28 mouse cellular contexts compared by ENCODE assay signal in the genomic region with DNA sequence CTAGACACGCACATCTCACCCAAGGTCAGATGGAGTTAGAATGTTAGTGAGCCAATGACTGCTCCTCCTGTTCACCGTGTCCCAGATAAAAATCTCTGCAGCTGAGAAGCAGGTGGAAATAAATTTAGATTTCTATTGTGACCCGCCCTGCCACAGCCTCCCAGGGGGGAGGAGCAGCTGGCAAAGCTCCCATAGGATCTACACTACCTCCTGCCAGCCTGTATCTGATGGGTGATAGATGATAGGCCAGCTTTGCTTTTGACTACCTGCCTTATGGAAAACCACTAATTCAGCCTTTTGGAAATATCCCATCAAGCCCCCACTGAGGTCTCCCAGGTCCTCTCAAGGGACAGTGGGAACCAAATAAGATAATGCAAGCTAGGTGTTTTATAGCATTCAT. TPM values are rescaled to one million over a fixed set of nuclear protein-coding genes. Genes with fewer than 3 reads are reported as not detected.
"Had no signal": no experiment of that assay in that cellular context is flagged by ENCODE, and none has a peak within 500 bp of the region (broad histone marks: within the 10 kb centered on the region; RNA-seq: fewer than 3 reads in every experiment).

No protein-coding gene starts in this region.

- DNase-seq: liver, embryonic 13.5 days; liver, postnatal 0 days; lung, adult 2 months; lung, postnatal 14 days; lung, postnatal 36 days; right cerebral cortex, adult 18-20 months; right cerebral cortex, postnatal 25 days; right cerebral cortex, postnatal 4 days; spleen, adult 18-20 months; thymus, adult 18-20 months; thymus, postnatal 14 days; thymus, postnatal 36 days had no signal

- H3K4me3 ChIP-seq: liver, embryonic 13.5 days; liver, embryonic 15.5 days; lung, embryonic 15.5 days; megakaryocyte, embryonic 14.5 days; midbrain, embryonic 13.5 days; midbrain, embryonic 15.5 days; myocyte; neural tube, embryonic 13.5 days; neural tube, embryonic 15.5 days had no signal

- ATAC-seq: liver, postnatal 0 days; lung, postnatal 0 days; midbrain, embryonic 13.5 days; midbrain, embryonic 15.5 days had no signal

- H3K9me3 ChIP-seq: liver, embryonic 13.5 days; liver, embryonic 15.5 days; lung, embryonic 15.5 days; megakaryocyte, embryonic 14.5 days; midbrain, embryonic 13.5 days; midbrain, embryonic 15.5 days; neural tube, embryonic 13.5 days; neural tube, embryonic 15.5 days had no signal

- H3K4me2 ChIP-seq: liver, embryonic 11.5 days; liver, embryonic 13.5 days; liver, embryonic 15.5 days; lung, embryonic 15.5 days; midbrain, embryonic 11.5 days; midbrain, embryonic 13.5 days; midbrain, embryonic 15.5 days; neural tube, embryonic 13.5 days; neural tube, embryonic 15.5 days had no signal

- H3K4me1 ChIP-seq: liver, embryonic 13.5 days; liver, embryonic 15.5 days; lung, embryonic 15.5 days had no signal

- H3K9ac ChIP-seq: liver, embryonic 13.5 days; liver, embryonic 15.5 days; liver, postnatal 0 days; lung, embryonic 15.5 days; midbrain, embryonic 13.5 days; midbrain, embryonic 15.5 days; neural tube, embryonic 13.5 days; neural tube, embryonic 15.5 days had no signal

- H3K27ac ChIP-seq: liver, embryonic 13.5 days; liver, embryonic 15.5 days; lung, embryonic 15.5 days; macrophage; midbrain, embryonic 13.5 days; midbrain, embryonic 15.5 days; neural tube, embryonic 13.5 days; neural tube, embryonic 15.5 days had no signal

- H3K36me3 ChIP-seq: liver, embryonic 13.5 days; liver, embryonic 15.5 days; lung, embryonic 15.5 days; midbrain, embryonic 13.5 days; midbrain, embryonic 15.5 days; neural tube, embryonic 13.5 days; neural tube, embryonic 15.5 days had no signal

RNA-seq across cellular contexts. Expression of a gene that starts 5.1 kb away (rescaled TPM):
- polyA plus RNA-seq: liver, embryonic 13.5 days; liver, postnatal 0 days; macrophage; myocyte; small intestine, adult 2 months had no signal

RNA-seq across cellular contexts. Expression of a gene that starts 13.8 kb away (rescaled TPM):
- polyA plus RNA-seq: liver, embryonic 11.5 days; liver, embryonic 13.5 days; liver, embryonic 15.5 days; liver, postnatal 0 days; lung, adult 2 months; lung, embryonic 15.5 days; lung, postnatal 0 days; macrophage; midbrain, embryonic 11.5 days; midbrain, embryonic 13.5 days; myocyte; neural tube, embryonic 11.5 days; small intestine, adult 2 months had no signal

RNA-seq across cellular contexts. Expression of a gene that starts 37.0 kb away (rescaled TPM):
- polyA plus RNA-seq: liver, embryonic 11.5 days; liver, embryonic 13.5 days; liver, embryonic 15.5 days; liver, postnatal 0 days; lung, embryonic 15.5 days; lung, postnatal 0 days; macrophage; midbrain, embryonic 11.5 days; midbrain, embryonic 13.5 days; midbrain, embryonic 15.5 days; midbrain, postnatal 0 days; myocyte; neural tube, embryonic 11.5 days; neural tube, embryonic 13.5 days; neural tube, embryonic 15.5 days; small intestine, adult 2 months; stomach, embryonic 14.5 days had no signal

RNA-seq across cellular contexts. Expression of a gene that starts 37.8 kb away (rescaled TPM):
- polyA plus RNA-seq: liver, embryonic 11.5 days; liver, embryonic 13.5 days; liver, embryonic 15.5 days; liver, postnatal 0 days; lung, adult 2 months; lung, embryonic 15.5 days; lung, postnatal 0 days; macrophage; midbrain, embryonic 11.5 days; midbrain, embryonic 13.5 days; midbrain, embryonic 15.5 days; midbrain, postnatal 0 days; myocyte; neural tube, embryonic 11.5 days; neural tube, embryonic 13.5 days; neural tube, embryonic 15.5 days; small intestine, adult 2 months; stomach, embryonic 14.5 days had no signal

RNA-seq across cellular contexts. Expression of a gene that starts 53.6 kb away (rescaled TPM):
- polyA plus RNA-seq: liver, embryonic 11.5 days; liver, embryonic 13.5 days; liver, embryonic 15.5 days; liver, postnatal 0 days; lung, adult 2 months; lung, embryonic 15.5 days; lung, postnatal 0 days; macrophage; myocyte; neural tube, embryonic 11.5 days; small intestine, adult 2 months; stomach, embryonic 14.5 days had no signal
